Mouse (Mus musculus): ENCODE data around the gene Cobl. TPM values are rescaled to one million over a fixed set of nuclear protein-coding genes. Genes with fewer than 3 reads are reported as not detected.

Gene Cobl
- polyA plus RNA-seq, 1 experiment from 2014 or later, result 4.8 TPM

DNA sequence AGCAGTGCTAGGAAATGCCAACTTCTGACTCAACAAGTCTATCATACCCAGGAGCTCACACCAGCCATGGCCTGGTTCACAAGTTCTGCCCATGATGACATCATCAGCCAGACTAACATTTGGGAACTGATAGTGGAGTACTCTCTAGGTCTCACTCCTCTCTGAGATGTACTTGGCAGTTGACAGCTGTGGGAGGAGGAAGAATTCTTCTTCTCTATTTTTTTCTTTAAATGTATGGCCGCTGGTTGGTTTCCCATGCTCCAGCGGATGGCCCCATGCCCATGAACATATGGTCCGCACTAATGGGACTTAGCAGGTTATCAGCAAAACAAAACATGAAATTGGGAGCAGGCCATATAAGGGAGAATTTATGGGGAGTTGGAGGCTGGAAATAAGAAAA, 145.4 kb downstream of the Cobl start:
- no peak for ATAC-seq (ENCODE audit: low FRiP score, low read depth)

DNA sequence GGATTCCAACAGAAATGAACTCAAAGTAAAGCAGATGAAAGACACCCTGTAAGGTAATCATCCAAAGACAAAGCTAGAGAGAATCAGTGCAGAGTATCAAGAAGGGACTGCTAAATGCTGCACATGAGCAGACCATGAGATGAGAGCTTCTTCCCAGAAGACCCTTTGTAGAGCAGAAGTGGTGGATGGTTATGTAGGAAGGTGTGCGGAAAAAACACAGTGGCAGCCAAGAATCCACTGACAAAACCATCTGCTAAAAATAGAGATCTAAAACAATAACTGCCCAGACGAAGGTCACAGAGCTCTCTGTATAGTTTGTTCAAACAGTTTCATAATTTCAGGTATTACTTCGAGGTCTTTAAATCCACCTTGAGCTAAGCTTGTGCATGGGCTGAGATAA, 149.1 kb downstream of the Cobl start:
- no peak for ATAC-seq (ENCODE audit: low FRiP score, low read depth)
- Histone ChIP-seq H3K27me3 (replicated peaks) (no peaks in the 10 kb centered on the region), H3K9ac (no peak overlapping the region), H3K4me1 (no peaks in the 10 kb centered on the region), H3K36me3 (no peaks in the 10 kb centered on the region), H3K4me3 (no peak overlapping the region), H3K27ac (no peak overlapping the region), H3K4me2 (replicated peaks) (no peak overlapping the region), H3K9me3 (no peaks in the 10 kb centered on the region)
- WGBS, result 78% methylated on average over 3 of the region's 3 CpGs

More for the DNA sequence above, 145.4 kb downstream of the Cobl start:
- Histone ChIP-seq H3K9ac (no peak overlapping the region), H3K4me2 (replicated peaks) (no peak overlapping the region), H3K27ac (no peak overlapping the region), H3K4me3 (no peak overlapping the region), H3K4me1 (no peaks in the 10 kb centered on the region), H3K36me3 (no peaks in the 10 kb centered on the region), H3K9me3 (no peaks in the 10 kb centered on the region), H3K27me3 (replicated peaks) (no peaks in the 10 kb centered on the region)
- WGBS, result 90% methylated on average over 3 of the region's 3 CpGs

DNA sequence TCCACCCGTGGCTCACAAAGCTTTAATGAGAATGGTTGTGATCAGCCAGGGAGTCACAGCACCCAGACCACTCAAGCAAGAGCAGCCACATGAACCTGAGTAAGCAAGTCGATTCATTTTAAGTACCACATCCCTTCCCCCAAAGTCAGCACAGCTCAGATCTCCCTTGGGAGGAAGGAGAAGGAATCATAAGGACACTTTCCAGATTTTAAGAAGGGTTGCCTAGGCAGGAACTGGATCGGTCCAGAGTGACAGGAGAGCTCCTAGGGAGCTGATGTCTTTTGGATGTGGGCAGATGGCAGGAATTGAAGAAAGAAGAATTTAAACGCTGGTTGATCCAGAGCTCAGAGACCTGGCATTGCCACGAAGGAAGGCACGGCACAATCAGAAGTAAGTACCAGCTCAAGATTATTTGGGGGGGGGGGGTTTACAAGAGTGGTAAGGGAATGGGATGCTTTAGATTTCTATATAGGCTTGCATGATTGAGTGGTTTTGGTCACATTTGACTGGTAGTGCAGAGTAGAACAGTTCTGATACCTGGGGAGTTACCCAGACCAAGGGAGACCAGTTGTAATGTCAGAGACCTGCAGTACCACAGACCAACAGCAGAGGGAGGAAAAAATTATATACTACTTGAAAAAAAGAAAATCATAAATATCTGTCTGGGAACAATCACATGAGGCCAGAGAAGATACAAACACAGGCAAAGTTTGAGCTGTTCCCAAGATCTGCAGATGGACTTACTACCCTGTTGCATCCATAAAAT, 150.3 kb downstream of the Cobl start:
- H3K36me3 ChIP-seq, result no peaks in the 10 kb centered on the region
- 83% methylated on average over 6 of the region's 6 CpGs for WGBS
- no peak for ATAC-seq (ENCODE audit: low FRiP score, low read depth)

DNA sequence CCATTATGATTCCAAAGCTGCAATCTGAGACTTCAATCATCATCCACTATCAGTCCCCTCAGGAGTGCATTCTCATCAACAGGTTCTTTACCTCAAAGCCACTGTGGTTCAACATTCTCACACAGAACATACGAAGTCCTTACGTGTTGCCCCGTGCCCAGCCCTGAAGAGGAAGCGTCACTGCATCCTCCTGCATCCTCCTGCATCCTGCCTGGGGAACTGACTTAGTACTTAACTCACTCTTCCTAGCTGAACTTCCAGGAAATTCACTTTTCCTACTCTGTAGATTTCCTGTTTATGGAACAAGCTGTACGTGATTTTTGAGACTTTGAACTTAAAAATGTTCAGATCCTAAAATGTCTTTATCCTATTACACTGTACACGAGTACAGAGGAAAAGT, 153.3 kb downstream of the Cobl start:
- no peak for ATAC-seq (ENCODE audit: low FRiP score, low read depth)
- Histone ChIP-seq H3K36me3 (no peaks in the 10 kb centered on the region), H3K27me3 (replicated peaks) (no peaks in the 10 kb centered on the region), H3K9me3 (no peaks in the 10 kb centered on the region), H3K4me3 (no peak overlapping the region), H3K4me2 (replicated peaks) (no peak overlapping the region), H3K27ac (no peak overlapping the region), H3K9ac (no peak overlapping the region), H3K4me1 (no peaks in the 10 kb centered on the region)
- whole genome bisulfite sequencing, result 90% methylated on average over 6 of the region's 6 CpGs

More for the DNA sequence above, 150.3 kb downstream of the Cobl start:
- Histone ChIP-seq H3K27me3 (replicated peaks) (no peaks in the 10 kb centered on the region), H3K4me3 (no peak overlapping the region), H3K4me1 (no peaks in the 10 kb centered on the region), H3K9ac (no peak overlapping the region), H3K27ac (no peak overlapping the region), H3K9me3 (no peaks in the 10 kb centered on the region), H3K4me2 (replicated peaks) (no peak overlapping the region)

DNA sequence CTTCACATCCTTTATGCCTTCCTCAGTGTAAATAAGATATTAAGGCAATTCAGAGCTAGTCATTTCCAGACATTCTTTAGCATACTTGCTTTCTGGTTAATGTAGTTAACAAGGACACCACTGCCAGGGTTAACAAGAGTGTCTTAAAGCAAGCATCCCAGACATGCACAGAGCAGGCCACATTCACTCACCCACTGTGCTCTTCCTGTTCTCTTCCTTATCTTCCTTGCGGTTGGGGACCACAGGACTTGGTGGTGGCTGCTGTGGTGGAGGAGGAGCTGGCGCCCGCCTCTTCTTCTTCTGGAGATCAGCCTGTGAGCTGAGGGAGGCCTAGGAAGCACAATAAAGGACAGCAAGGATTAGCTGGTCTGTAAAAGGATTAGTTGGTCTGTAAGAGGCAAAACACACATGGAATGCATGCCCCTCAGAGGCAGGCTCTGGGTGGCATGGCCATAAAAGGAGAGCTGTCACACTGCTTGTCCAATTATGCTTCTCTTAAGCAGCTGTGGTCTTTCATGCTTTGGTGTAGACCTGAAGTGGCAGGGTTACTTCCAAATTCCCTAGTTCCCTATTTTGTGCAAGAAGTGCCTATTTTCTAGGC, 155.2 kb downstream of the Cobl start:
- no peaks in the 10 kb centered on the region for H3K4me1 ChIP-seq
- no peaks in the 10 kb centered on the region for H3K27me3 ChIP-seq (replicated peaks)
- no peak overlapping the region for H3K4me2 ChIP-seq (replicated peaks)
- no peak overlapping the region for H3K4me3 ChIP-seq
- 68% methylated on average over 3 of the region's 3 CpGs for WGBS
- no peak overlapping the region for H3K9ac ChIP-seq
- ATAC-seq (ENCODE audit: low FRiP score, low read depth), result no peak
- H3K9me3 ChIP-seq, result no peaks in the 10 kb centered on the region
- H3K27ac ChIP-seq, result no peak overlapping the region
- H3K36me3 ChIP-seq, result no peaks in the 10 kb centered on the region

DNA sequence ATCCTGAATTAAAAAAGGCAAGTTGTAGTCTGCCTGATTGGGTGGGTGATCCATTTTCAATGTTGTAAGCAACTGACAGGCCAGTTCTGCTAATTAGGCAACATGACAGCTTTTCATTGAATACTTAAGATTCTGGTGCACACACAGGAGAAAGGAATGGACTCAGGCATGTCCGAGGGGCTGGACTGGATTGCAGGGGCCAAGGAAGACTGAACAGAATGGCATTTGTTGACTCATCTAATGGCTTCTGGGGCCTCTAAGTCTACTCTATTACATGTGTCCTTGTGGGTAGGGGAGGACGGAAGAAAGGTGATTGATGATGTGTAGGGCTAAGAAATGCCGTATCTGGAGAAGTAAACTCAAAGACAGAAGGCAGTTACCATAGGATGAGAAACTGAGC, 159.9 kb downstream of the Cobl start:
- Histone ChIP-seq H3K9me3 (no peaks in the 10 kb centered on the region), H3K27ac (no peak overlapping the region), H3K27me3 (replicated peaks) (no peaks in the 10 kb centered on the region), H3K4me2 (replicated peaks) (no peak overlapping the region), H3K4me1 (peaks cover 3% of the 10 kb centered on the region; the same call in 1 of the 2 replicates), H3K9ac (no peak overlapping the region), H3K36me3 (no peaks in the 10 kb centered on the region), H3K4me3 (no peak overlapping the region)
- ATAC-seq (ENCODE audit: low FRiP score, low read depth), result no peak
- WGBS, result 77% methylated on average over 3 of the region's 3 CpGs

DNA sequence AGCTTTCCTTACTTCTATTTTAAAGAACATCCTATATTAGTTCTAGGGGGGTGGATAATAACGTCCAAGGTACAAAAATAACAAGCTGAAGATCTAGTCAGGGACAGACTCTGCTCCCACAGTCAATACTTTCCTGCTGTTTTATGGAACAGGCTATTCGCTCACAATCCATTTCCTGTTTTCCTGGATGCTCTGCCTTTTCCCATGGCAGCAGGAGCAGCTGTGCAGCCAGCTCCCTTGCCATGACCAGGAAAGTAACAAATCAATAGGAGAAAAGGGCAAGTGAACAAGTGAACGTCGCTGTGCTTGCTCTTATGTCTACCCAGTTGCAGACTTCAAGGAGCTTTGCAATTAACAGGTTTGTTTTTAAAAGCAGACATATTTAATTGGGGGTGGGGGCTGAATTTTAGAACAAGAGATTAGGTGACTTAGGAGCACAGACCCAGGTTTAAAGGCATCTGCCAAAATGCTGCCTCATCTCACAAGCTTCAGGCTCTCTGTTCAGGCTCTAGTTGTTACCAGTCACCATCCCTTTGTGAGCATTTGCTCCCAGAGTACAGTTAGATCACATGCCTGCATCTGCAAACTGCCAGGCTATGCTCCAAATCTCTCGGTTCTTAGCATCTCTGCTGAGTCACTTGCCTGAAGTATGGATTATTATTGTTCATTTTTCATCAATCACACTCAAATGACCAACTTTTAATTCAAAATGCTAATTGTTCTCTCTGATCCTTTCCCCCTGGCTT, 164.9 kb downstream of the Cobl start:
- H3K4me2 ChIP-seq (replicated peaks), result no peak overlapping the region
- no peak overlapping the region for H3K27ac ChIP-seq

DNA sequence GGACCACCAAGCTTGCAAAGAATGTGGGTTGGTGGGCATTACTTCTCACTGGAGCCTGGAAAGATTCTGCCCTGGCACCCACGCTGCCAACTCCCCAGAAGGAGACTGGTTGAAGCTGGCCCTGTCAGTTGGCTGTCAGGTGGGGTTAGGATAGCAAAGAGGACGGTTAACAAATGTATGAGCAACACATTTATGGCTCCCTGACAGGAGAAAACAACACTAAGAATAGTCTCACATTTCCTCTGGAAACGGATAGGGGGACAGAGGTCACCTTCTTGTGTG, 173.2 kb downstream of the Cobl start:
- WGBS, result 34% methylated on average over 3 of the region's 3 CpGs
- Histone ChIP-seq H3K27me3 (replicated peaks) (peaks cover 6% of the 10 kb centered on the region; the same call in 1 of the 2 replicates), H3K9me3 (no peaks in the 10 kb centered on the region), H3K36me3 (no peaks in the 10 kb centered on the region), H3K4me1 (no peaks in the 10 kb centered on the region), H3K4me3 (no peak overlapping the region), H3K9ac (no peak overlapping the region), H3K27ac (no peak overlapping the region), H3K4me2 (replicated peaks) (no peak overlapping the region)
- ATAC-seq (ENCODE audit: low FRiP score, low read depth), result no peak

More for the DNA sequence above, 164.9 kb downstream of the Cobl start:
- Histone ChIP-seq H3K4me3 (no peak overlapping the region), H3K9me3 (no peaks in the 10 kb centered on the region), H3K9ac (no peak overlapping the region), H3K36me3 (no peaks in the 10 kb centered on the region), H3K27me3 (replicated peaks) (no peaks in the 10 kb centered on the region), H3K4me1 (peaks cover 5% of the 10 kb centered on the region; the same call in 1 of the 2 replicates)
- ATAC-seq (ENCODE audit: low FRiP score, low read depth), result peak; percentile 81
- WGBS, result 15% methylated on average over 5 of the region's 5 CpGs

DNA sequence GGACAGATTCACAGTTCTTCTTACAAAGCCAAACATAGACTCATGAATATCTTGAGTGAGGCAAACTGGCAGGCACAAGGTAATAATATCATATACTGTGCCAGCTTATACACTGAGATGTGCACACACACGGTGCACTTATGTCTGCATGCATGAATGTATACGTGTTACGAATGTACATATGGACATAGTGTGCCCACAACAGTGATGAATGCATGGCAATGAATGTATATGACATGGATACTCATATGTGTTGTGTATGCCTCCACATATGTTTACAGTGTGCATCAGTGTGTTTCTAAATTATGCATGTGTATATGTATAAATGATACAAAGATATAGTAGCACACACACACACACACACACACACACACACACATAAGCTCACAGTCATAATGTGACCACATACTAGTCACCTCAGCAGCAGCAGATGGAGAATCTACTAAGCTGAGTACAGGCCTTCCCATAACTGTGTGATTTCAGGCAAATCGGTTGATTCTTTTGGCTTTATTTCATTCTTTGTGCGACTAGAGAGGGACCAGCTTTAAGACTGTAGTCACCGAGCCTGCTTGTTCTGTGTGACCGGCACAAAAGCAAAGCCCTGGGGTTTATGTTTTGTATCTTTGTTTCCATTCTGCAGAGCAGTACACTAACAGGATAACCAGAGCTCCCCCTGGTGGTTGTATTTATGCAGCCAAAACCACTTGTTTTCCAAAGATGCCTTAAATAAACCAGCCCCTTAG, 173.7 kb downstream of the Cobl start:
- ATAC-seq (ENCODE audit: low FRiP score, low read depth), result peak; percentile 87
- no peaks in the 10 kb centered on the region for H3K4me1 ChIP-seq
- H3K27ac ChIP-seq, result no peak overlapping the region
- H3K9ac ChIP-seq, result no peak overlapping the region
- no peaks in the 10 kb centered on the region for H3K9me3 ChIP-seq
- no peak overlapping the region for H3K4me3 ChIP-seq
- H3K4me2 ChIP-seq (replicated peaks), result peak overlapping the region; percentile 13; the same call in 1 of the 2 replicates
- 46% methylated on average over 7 of the region's 7 CpGs for WGBS
- peaks cover 6% of the 10 kb centered on the region; the same call in 1 of the 2 replicates for H3K27me3 ChIP-seq (replicated peaks)
- no peaks in the 10 kb centered on the region for H3K36me3 ChIP-seq

DNA sequence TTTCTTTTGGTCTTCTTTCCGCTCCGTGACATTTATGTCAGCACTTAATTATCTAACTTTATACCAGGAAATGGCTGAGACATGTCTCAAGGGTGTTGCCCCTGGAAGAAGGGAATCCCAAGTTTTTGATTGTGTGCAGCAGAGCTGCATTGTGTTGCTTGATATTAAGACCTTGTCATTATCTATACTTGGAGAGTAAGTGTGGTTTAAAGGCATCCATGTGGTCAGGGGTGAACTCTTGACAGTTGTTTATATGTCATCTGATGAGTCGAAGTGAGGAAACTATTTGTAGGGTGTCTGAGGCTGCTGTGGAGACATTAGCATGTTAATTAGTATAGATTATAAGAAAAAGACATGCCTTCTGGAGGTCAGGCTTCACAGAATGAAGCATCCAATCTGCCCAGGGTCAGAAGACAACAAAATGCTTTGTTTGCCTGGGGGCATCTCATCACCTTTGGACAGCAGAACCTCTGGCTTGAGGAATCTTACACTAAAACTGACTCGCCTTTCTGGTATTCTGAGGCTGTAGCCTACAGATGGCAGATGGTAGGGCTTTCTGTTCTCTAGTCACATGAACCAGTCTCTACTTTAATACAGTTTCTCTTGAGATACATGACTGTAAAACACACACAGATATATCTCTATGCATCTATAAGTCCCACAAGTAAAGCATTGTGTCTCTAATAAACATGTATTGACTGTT, 179.3 kb downstream of the Cobl start:
- no peaks in the 10 kb centered on the region for H3K9me3 ChIP-seq
- 87% methylated on average over 4 of the region's 4 CpGs for WGBS
- H3K27ac ChIP-seq, result no peak overlapping the region
- no peak overlapping the region for H3K4me3 ChIP-seq
- H3K27me3 ChIP-seq (replicated peaks), result no peaks in the 10 kb centered on the region
- no peak for ATAC-seq (ENCODE audit: low FRiP score, low read depth)
- H3K9ac ChIP-seq, result no peak overlapping the region
- no peaks in the 10 kb centered on the region for H3K4me1 ChIP-seq
- no peak overlapping the region for H3K4me2 ChIP-seq (replicated peaks)
- H3K36me3 ChIP-seq, result no peaks in the 10 kb centered on the region

DNA sequence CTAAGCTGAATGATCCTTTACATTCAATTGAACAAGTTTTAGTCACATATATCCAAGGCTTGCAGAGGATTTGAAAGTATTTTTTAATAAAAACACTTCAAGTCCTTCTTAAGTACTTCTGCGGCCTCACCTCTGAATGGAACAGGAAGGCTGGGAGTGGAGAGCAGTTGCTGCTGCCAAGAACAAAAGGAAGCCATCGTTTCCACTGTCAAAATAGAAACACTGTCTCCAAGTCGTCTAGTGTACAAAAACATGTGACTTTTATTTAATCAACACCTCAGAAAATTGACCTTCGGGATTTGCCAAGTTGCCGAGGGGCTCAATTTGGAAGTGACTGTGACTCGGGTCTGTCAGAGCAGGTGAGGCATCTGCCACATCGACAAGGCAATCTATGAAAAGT, 184.0 kb downstream of the Cobl start:
- Histone ChIP-seq H3K27ac (no peak overlapping the region), H3K9me3 (no peaks in the 10 kb centered on the region), H3K9ac (no peak overlapping the region), H3K4me3 (no peak overlapping the region), H3K4me1 (no peaks in the 10 kb centered on the region), H3K36me3 (no peaks in the 10 kb centered on the region), H3K27me3 (replicated peaks) (no peaks in the 10 kb centered on the region), H3K4me2 (replicated peaks) (no peak overlapping the region)
- 76% methylated on average over 7 of the region's 7 CpGs for WGBS
- no peak for ATAC-seq (ENCODE audit: low FRiP score, low read depth)
